Mouse (Mus musculus): ENCODE measurements around the gene Klrk1. TPM values are rescaled to one million over a fixed set of nuclear protein-coding genes. Genes with fewer than 3 reads are reported as not detected.

Gene Klrk1
- polyA plus RNA-seq, 1 experiment from 2014 or later = 0.05 TPM

GRCm38 (mm10) chr6:129565257-129565656, 58.4 kb downstream of the Klrk1 start:
- WGBS = 86% methylated on average over 2 of the region's 2 CpGs
- no peaks in the 10 kb centered on the region for H3K27me3 ChIP-seq
- no peaks in the 10 kb centered on the region for H3K36me3 ChIP-seq
- no peak overlapping the region for H3K9ac ChIP-seq
- ATAC-seq (ENCODE audit: insufficient number of reproducible peaks, insufficient read depth, low FRiP score, low TSS enrichment) = no peak
- no peaks in the 10 kb centered on the region for H3K4me1 ChIP-seq
- H3K27ac ChIP-seq = no peak overlapping the region
- H3K9me3 ChIP-seq = no peaks in the 10 kb centered on the region
- H3K4me3 ChIP-seq = no peak overlapping the region
- no peak overlapping the region for H3K4me2 ChIP-seq (replicated peaks)

Other genes with a start within 250 kb of the Klrk1 start
- gene Clec12b, start 238.0 kb downstream of the Klrk1 start, polyA plus RNA-seq (2016; fragmentation: Nextera tagmentation; extraction: Ambion mirVana) = not detected in 2 replicates
- 5.0 and 6.0 TPM in 2 replicates for gene Clec1b, start 226.6 kb downstream of the Klrk1 start, polyA plus RNA-seq (2016; fragmentation: Nextera tagmentation; extraction: Ambion mirVana)
- 0.13 and 0.14 TPM in 2 replicates for gene Clec9a, start 215.0 kb downstream of the Klrk1 start, polyA plus RNA-seq (2016; fragmentation: Nextera tagmentation; extraction: Ambion mirVana)
- 1.9 TPM in 2 replicates for gene Clec1a, start 171.9 kb downstream of the Klrk1 start, polyA plus RNA-seq (2016; fragmentation: Nextera tagmentation; extraction: Ambion mirVana)
- gene Olr1, start 116.7 kb downstream of the Klrk1 start, polyA plus RNA-seq (2016; fragmentation: Nextera tagmentation; extraction: Ambion mirVana) = 0.04 TPM in 1 of 2 replicates, not detected in the other
- not detected in 2 replicates for gene Tmem52b, start 111.3 kb downstream of the Klrk1 start, polyA plus RNA-seq (2016; fragmentation: Nextera tagmentation; extraction: Ambion mirVana)
- 56.4 and 56.6 TPM in 2 replicates for gene Gabarapl1, start 90.7 kb downstream of the Klrk1 start, polyA plus RNA-seq (2016; fragmentation: Nextera tagmentation; extraction: Ambion mirVana)
- gene Klre1, start 46.0 kb downstream of the Klrk1 start, polyA plus RNA-seq (2016; fragmentation: Nextera tagmentation; extraction: Ambion mirVana) = not detected in 2 replicates
- gene Klrd1, start 32.1 kb downstream of the Klrk1 start, polyA plus RNA-seq (2016; fragmentation: Nextera tagmentation; extraction: Ambion mirVana) = 0.32 TPM in 1 of 2 replicates, not detected in the other
- gene Klrc3, start 19.5 kb upstream of the Klrk1 start, polyA plus RNA-seq (2016; fragmentation: Nextera tagmentation; extraction: Ambion mirVana) = not detected in 2 replicates
- gene Klrc2, start 36.8 kb upstream of the Klrk1 start, polyA plus RNA-seq (2016; fragmentation: Nextera tagmentation; extraction: Ambion mirVana) = not detected in 2 replicates
- gene Klrc1, start 55.1 kb upstream of the Klrk1 start, polyA plus RNA-seq (2016; fragmentation: Nextera tagmentation; extraction: Ambion mirVana) = not detected in 2 replicates
- not detected in 2 replicates for gene Klri1, start 93.3 kb upstream of the Klrk1 start, polyA plus RNA-seq (2016; fragmentation: Nextera tagmentation; extraction: Ambion mirVana)
- gene Klri2, start 116.6 kb upstream of the Klrk1 start, polyA plus RNA-seq (2016; fragmentation: Nextera tagmentation; extraction: Ambion mirVana) = not detected in 2 replicates
- gene Gm156, start 160.4 kb upstream of the Klrk1 start, polyA plus RNA-seq (2016; fragmentation: Nextera tagmentation; extraction: Ambion mirVana) = not detected in 2 replicates
- gene Gm17631, start 238.8 kb upstream of the Klrk1 start, polyA plus RNA-seq (2016; fragmentation: Nextera tagmentation; extraction: Ambion mirVana) = not detected in 2 replicates

Data from embryonic facial prominence, embryonic 12.5 days (tissue).